Mouse (Mus musculus) ES-Bruce4 (cell line): ENCODE data around the gene Ube2l3. TPM values are rescaled to one million over a fixed set of nuclear protein-coding genes. Genes with fewer than 3 reads are reported as not detected.
A peak's percentile ranks its signal among the peaks of the same experiment; 100 is the strongest.

Experiments used
- H3K27ac ChIP-seq: 2 replicates; pipeline ENCODE4 v1.5.1; 2012; ENCODE audit warnings: low read length, inconsistent platforms; ENCODE audit not compliant: insufficient read depth
- H3K27me3 ChIP-seq: 2 replicates; pipeline ENCODE4 v1.6.1; 2012; ENCODE audit warnings: mild to moderate bottlenecking, low read length, inconsistent platforms; ENCODE audit not compliant: control insufficient read depth, poor library complexity, insufficient read depth, severe bottlenecking
- H3K36me3 ChIP-seq: 2 replicates; pipeline ENCODE4 v1.6.1; 2012; ENCODE audit warnings: inconsistent platforms, mild to moderate bottlenecking, low read length, moderate library complexity; ENCODE audit not compliant: control insufficient read depth, poor library complexity, insufficient read depth, severe bottlenecking
- H3K4me1 ChIP-seq: one replicate; pipeline ENCODE4 v1.8.1; 2011; ENCODE audit warnings: low read length; ENCODE audit not compliant: control insufficient read depth, insufficient read depth
- H3K4me3 ChIP-seq: 2 replicates; pipeline ENCODE4 v1.5.1; 2011; ENCODE audit warnings: low read depth, mild to moderate bottlenecking, low read length
- H3K9ac ChIP-seq: 2 replicates; pipeline ENCODE4 v1.6.1; 2012; ENCODE audit warnings: low read depth, mild to moderate bottlenecking, inconsistent platforms; ENCODE audit not compliant: poor library complexity, severe bottlenecking
- H3K9me3 ChIP-seq: replicated peaks from 2 replicates; pipeline ENCODE4 v1.6.1; 2012; ENCODE audit warnings: mild to moderate bottlenecking, low read length, inconsistent platforms; ENCODE audit not compliant: control insufficient read depth, poor library complexity, insufficient read depth, severe bottlenecking
- CTCF ChIP-seq: IDR thresholded peaks from one replicate; pipeline ENCODE4 v1.8.1; 2011; ENCODE audit warnings: low read depth, low read length
- EP300 ChIP-seq: IDR thresholded peaks from 2 replicates; pipeline ENCODE4 v1.6.1; 2011; ENCODE audit warnings: low read depth, low read length; ENCODE audit not compliant: insufficient read depth
- POLR2A ChIP-seq: IDR thresholded peaks from one replicate; pipeline ENCODE4 v1.8.1; 2011; ENCODE audit warnings: low read length; ENCODE audit not compliant: insufficient read depth
- polyA plus RNA-seq: library from polyadenylated mRNA; stranded (reverse); fragments of >200 nt; gene quantifications from 2 replicates; pipeline ENCODE4 v1.2.4, GENCODE M21; 2011; ENCODE audit warnings: low read depth; ENCODE audit not compliant: missing spikeins, insufficient read depth, insufficient read length

Ube2l3 gene
- 203 and 207 TPM in 2 replicates for polyA plus RNA-seq

GRCm38 (mm10) chr16:17202549-17202948 lies at the start of gene Ube2l3:
TSS of gene Ube2l3 (minus strand) at chr16:17202649.
- H3K27ac ChIP-seq: peak within 1 kb of the TSS; percentile 20
- peak within 1 kb of the TSS; percentile 99 for H3K4me3 ChIP-seq
- H3K27me3 ChIP-seq: no peaks in the 10 kb centered on the region
- no peak for TF ChIP-seq CTCF
- no peak for TF ChIP-seq POLR2A
- no peak for TF ChIP-seq EP300
- peaks cover 5% of the 10 kb centered on the region; the same call in 1 of the 2 replicates for H3K36me3 ChIP-seq
- H3K9ac ChIP-seq: peak within 1 kb of the TSS; percentile 100
- H3K4me1 ChIP-seq: peaks cover 2% of the 10 kb centered on the region
- no peaks in the 10 kb centered on the region for H3K9me3 ChIP-seq

GRCm38 (mm10) chr16:17251539-17251938 lies 49.1 kb upstream of the Ube2l3 start:
- TF ChIP-seq EP300 (no peak), CTCF (no peak), POLR2A (no peak)
- Histone ChIP-seq H3K9me3 (no peaks in the 10 kb centered on the region), H3K27me3 (no peaks in the 10 kb centered on the region), H3K4me3 (no peak overlapping the region), H3K9ac (peak overlapping the region; percentile 39), H3K36me3 (no peaks in the 10 kb centered on the region), H3K27ac (peak overlapping the region; percentile 79), H3K4me1 (peaks cover 14% of the 10 kb centered on the region)

- Histone ChIP-seq H3K4me1 (peaks cover 17% of the 10 kb centered on the region), H3K27ac (peak overlapping the region; percentile 44), H3K27me3 (no peaks in the 10 kb centered on the region), H3K36me3 (no peaks in the 10 kb centered on the region), H3K9ac (no peak overlapping the region), H3K4me3 (no peak overlapping the region), H3K9me3 (no peaks in the 10 kb centered on the region)
- TF ChIP-seq EP300: 0 out of 2 replicates have a peak, but pooled peaks have one; percentile 64
- TF ChIP-seq CTCF: no peak
- TF ChIP-seq POLR2A: no peak
Observed at GRCm38 (mm10) chr16:17249135-17249534, 46.7 kb upstream of the Ube2l3 start.

- H3K4me3 ChIP-seq: no peak overlapping the region
- no peak for TF ChIP-seq POLR2A
- no peak for TF ChIP-seq EP300
- TF ChIP-seq CTCF: no peak
- peaks cover 23% of the 10 kb centered on the region for H3K4me1 ChIP-seq
Observed at GRCm38 (mm10) chr16:17247727-17248126, 45.3 kb upstream of the Ube2l3 start.

GRCm38 (mm10) chr16:17244996-17245395 lies 42.5 kb upstream of the Ube2l3 start:
- peaks cover 16% of the 10 kb centered on the region for H3K4me1 ChIP-seq
- no peak overlapping the region for H3K4me3 ChIP-seq
- H3K36me3 ChIP-seq: no peaks in the 10 kb centered on the region
- no peaks in the 10 kb centered on the region for H3K27me3 ChIP-seq
- H3K9ac ChIP-seq: no peak overlapping the region
- no peaks in the 10 kb centered on the region for H3K9me3 ChIP-seq
- TF ChIP-seq POLR2A (no peak), EP300 (no peak), CTCF (no peak)
- H3K27ac ChIP-seq: peak overlapping the region; percentile 86

More at GRCm38 (mm10) chr16:17247727-17248126, 45.3 kb upstream of the Ube2l3 start:
- Histone ChIP-seq H3K9ac (no peak overlapping the region), H3K9me3 (no peaks in the 10 kb centered on the region), H3K27me3 (no peaks in the 10 kb centered on the region), H3K27ac (peak overlapping the region; percentile 63; the same call in 1 of the 2 replicates), H3K36me3 (no peaks in the 10 kb centered on the region)

GRCm38 (mm10) chr16:17243731-17244130 lies 41.3 kb upstream of the Ube2l3 start:
- no peak for TF ChIP-seq POLR2A
- TF ChIP-seq EP300: peak; percentile 46; the same call in 1 of the 2 replicates
- H3K27ac ChIP-seq: peak overlapping the region; percentile 68
- H3K9me3 ChIP-seq: no peaks in the 10 kb centered on the region
- H3K9ac ChIP-seq: no peak overlapping the region
- H3K27me3 ChIP-seq: no peaks in the 10 kb centered on the region
- no peaks in the 10 kb centered on the region for H3K36me3 ChIP-seq
- peaks cover 18% of the 10 kb centered on the region for H3K4me1 ChIP-seq
- H3K4me3 ChIP-seq: no peak overlapping the region
